Mouse (Mus musculus) E14TG2a.4 (cell line): ENCODE measurements around the gene Stx11.
A peak's percentile ranks its signal among the peaks of the same experiment; 100 is the strongest.

Experiments used
- H3K27me3 ChIP-seq: 2 replicates; pipeline ENCODE4 v1.6.1; 2014; ENCODE audit warnings: low read length, control low read depth; ENCODE audit not compliant: insufficient read depth
- H3K36me3 ChIP-seq: 2 replicates; pipeline ENCODE4 v1.6.1; 2014; ENCODE audit warnings: low read length, control low read depth; ENCODE audit not compliant: insufficient read depth
- H3K4me1 ChIP-seq: replicated peaks from 2 replicates; pipeline ENCODE4 v1.6.1; 2014; ENCODE audit warnings: low read depth, low read length, control low read depth
- H3K4me3 ChIP-seq: replicated peaks from 2 replicates; pipeline ENCODE4 v1.5.1; 2014; ENCODE audit warnings: mild to moderate bottlenecking, low read length
- H3K9me3 ChIP-seq: 2 replicates; pipeline ENCODE4 v1.6.1; 2014; ENCODE audit warnings: low read length, control low read depth
- CTCF ChIP-seq: conservative IDR thresholded peaks from 2 replicates; pipeline ENCODE4 v1.5.1; 2014; ENCODE audit warnings: low read length
- NANOG ChIP-seq: IDR thresholded peaks from 2 replicates; pipeline ENCODE4 v1.6.1; 2014; ENCODE audit warnings: borderline replicate concordance, low read length, mixed read lengths
- POU5F1 ChIP-seq: IDR thresholded peaks from 2 replicates; pipeline ENCODE4 v1.6.1; 2014; ENCODE audit warnings: low read length, borderline replicate concordance

The Stx11 gene

GRCm38 (mm10) chr10:12929149-12929856 is 34.8 kb downstream of the Stx11 start:
- peaks cover 11% of the 10 kb centered on the region; the same call in 1 of the 2 replicates for H3K27me3 ChIP-seq
- H3K4me3 ChIP-seq = no peak overlapping the region; the same call in 1 of the 2 replicates
- peaks cover 13% of the 10 kb centered on the region for H3K9me3 ChIP-seq
- no peaks in the 10 kb centered on the region for H3K36me3 ChIP-seq
- TF ChIP-seq POU5F1 (no peak), CTCF (no peak), NANOG (no peak)
- peaks cover 30% of the 10 kb centered on the region for H3K4me1 ChIP-seq

GRCm38 (mm10) chr10:12928193-12928592 is 35.9 kb downstream of the Stx11 start:
- peaks cover 13% of the 10 kb centered on the region for H3K9me3 ChIP-seq
- no peak for TF ChIP-seq NANOG
- TF ChIP-seq CTCF = no peak
- no peak for TF ChIP-seq POU5F1

GRCm38 (mm10) chr10:12922574-12923353 is 41.3 kb downstream of the Stx11 start:
- no peaks in the 10 kb centered on the region for H3K36me3 ChIP-seq
- no peaks in the 10 kb centered on the region for H3K27me3 ChIP-seq
- H3K4me1 ChIP-seq = peaks cover 35% of the 10 kb centered on the region
- TF ChIP-seq POU5F1 (no peak), CTCF (peak; percentile 37)
- H3K9me3 ChIP-seq = peaks cover 13% of the 10 kb centered on the region
- peak overlapping the region; percentile 90 for H3K4me3 ChIP-seq

More at GRCm38 (mm10) chr10:12928193-12928592, 35.9 kb downstream of the Stx11 start:
- Histone ChIP-seq H3K4me1 (peaks cover 42% of the 10 kb centered on the region), H3K36me3 (no peaks in the 10 kb centered on the region), H3K27me3 (peaks cover 11% of the 10 kb centered on the region; the same call in 1 of the 2 replicates), H3K4me3 (no peak overlapping the region)

GRCm38 (mm10) chr10:12922077-12922573 is 42.0 kb downstream of the Stx11 start:
- TF ChIP-seq NANOG (no peak), POU5F1 (no peak), CTCF (no peak)
- Histone ChIP-seq H3K36me3 (no peaks in the 10 kb centered on the region), H3K27me3 (no peaks in the 10 kb centered on the region)

GRCm38 (mm10) chr10:12921551-12922040 is 42.5 kb downstream of the Stx11 start:
- no peaks in the 10 kb centered on the region for H3K27me3 ChIP-seq
- H3K9me3 ChIP-seq = peaks cover 13% of the 10 kb centered on the region
- peaks cover 46% of the 10 kb centered on the region for H3K4me1 ChIP-seq
- peak overlapping the region; percentile 90 for H3K4me3 ChIP-seq
- TF ChIP-seq CTCF (no peak), NANOG (no peak), POU5F1 (no peak)
- H3K36me3 ChIP-seq = no peaks in the 10 kb centered on the region

More at GRCm38 (mm10) chr10:12922077-12922573, 42.0 kb downstream of the Stx11 start:
- peaks cover 13% of the 10 kb centered on the region for H3K9me3 ChIP-seq
- peak overlapping the region; percentile 90 for H3K4me3 ChIP-seq
- H3K4me1 ChIP-seq = peaks cover 41% of the 10 kb centered on the region

GRCm38 (mm10) chr10:12919287-12919686 is 44.8 kb downstream of the Stx11 start:
- Histone ChIP-seq H3K36me3 (no peaks in the 10 kb centered on the region), H3K9me3 (no peaks in the 10 kb centered on the region), H3K4me3 (no peak overlapping the region), H3K4me1 (peaks cover 66% of the 10 kb centered on the region), H3K27me3 (no peaks in the 10 kb centered on the region)
- no peak for TF ChIP-seq NANOG
- TF ChIP-seq POU5F1 = no peak
- no peak for TF ChIP-seq CTCF

- Histone ChIP-seq H3K4me3 (no peak overlapping the region), H3K36me3 (no peaks in the 10 kb centered on the region), H3K9me3 (no peaks in the 10 kb centered on the region), H3K27me3 (no peaks in the 10 kb centered on the region), H3K4me1 (peaks cover 62% of the 10 kb centered on the region)
- TF ChIP-seq NANOG (no peak), CTCF (no peak), POU5F1 (no peak)
Observed at GRCm38 (mm10) chr10:12917626-12918025, 46.5 kb downstream of the Stx11 start.

GRCm38 (mm10) chr10:12916376-12916775 is 47.7 kb downstream of the Stx11 start:
- TF ChIP-seq CTCF = no peak
- TF ChIP-seq POU5F1 = no peak
- no peak for TF ChIP-seq NANOG
- H3K4me1 ChIP-seq = peaks cover 69% of the 10 kb centered on the region

GRCm38 (mm10) chr10:12915826-12916225 is 48.3 kb downstream of the Stx11 start:
- no peaks in the 10 kb centered on the region for H3K36me3 ChIP-seq
- TF ChIP-seq POU5F1 = no peak
- TF ChIP-seq NANOG = no peak
- TF ChIP-seq CTCF = no peak
- H3K4me1 ChIP-seq = peaks cover 70% of the 10 kb centered on the region
- no peaks in the 10 kb centered on the region for H3K9me3 ChIP-seq
- peak overlapping the region; percentile 51; the same call in 1 of the 2 replicates for H3K4me3 ChIP-seq
- H3K27me3 ChIP-seq = no peaks in the 10 kb centered on the region

More at GRCm38 (mm10) chr10:12916376-12916775, 47.7 kb downstream of the Stx11 start:
- Histone ChIP-seq H3K27me3 (no peaks in the 10 kb centered on the region), H3K36me3 (no peaks in the 10 kb centered on the region), H3K9me3 (no peaks in the 10 kb centered on the region), H3K4me3 (no peak overlapping the region)
